Mouse (Mus musculus): Measurements from ENCODE around the gene Arhgef1.
A peak's percentile ranks its signal among the peaks of the same experiment; 100 is the strongest.

DNA sequence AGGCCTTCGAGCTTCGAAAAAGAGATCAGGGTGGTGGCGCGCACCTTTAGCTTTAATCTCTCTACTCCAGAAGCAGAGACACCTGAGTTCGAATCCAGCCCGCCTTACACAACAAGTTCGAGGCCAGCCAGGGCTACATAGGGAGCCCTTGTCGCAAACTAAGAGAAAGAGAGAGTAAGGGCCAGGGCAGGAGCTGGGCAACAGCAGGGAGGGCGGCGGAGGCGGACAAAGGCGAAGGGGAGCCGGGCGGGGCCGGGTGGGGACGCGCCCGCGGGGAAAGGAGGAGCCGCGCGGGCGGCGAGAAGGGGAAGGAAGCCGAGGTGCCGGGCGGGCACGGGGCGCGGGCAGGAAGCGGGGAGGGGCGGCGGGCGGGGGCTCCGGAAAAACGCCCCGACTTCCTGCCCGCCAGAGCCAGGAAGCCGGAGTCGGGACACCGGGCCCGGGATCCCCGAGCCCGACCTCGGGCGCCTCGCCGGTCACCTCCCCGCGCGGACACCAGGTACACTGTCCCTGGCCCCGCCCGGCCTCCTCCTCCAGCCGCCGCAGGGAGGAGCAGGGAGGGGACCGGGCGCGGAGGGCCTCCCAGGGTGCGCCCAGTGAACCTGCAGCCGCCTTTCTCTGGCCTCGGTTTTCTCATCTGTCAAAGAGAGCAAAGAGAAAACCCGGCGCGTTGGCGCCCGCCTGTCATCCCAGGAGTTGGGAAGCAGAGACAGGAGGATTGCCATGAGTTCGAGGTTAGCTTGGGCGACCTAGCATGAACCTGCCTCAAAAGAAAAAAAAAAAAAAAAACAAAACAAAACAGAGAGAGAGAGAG lies at the start of gene Arhgef1:
- no peak for TF ChIP-seq EP300 (optimal IDR thresholded peaks at IDR 0.05)
- peak; percentile 1; the same call in 1 of the 2 replicates for TF ChIP-seq CTCF (IDR thresholded peaks at IDR 0.05; ENCODE audit: low read depth)

Measured in stomach, postnatal 0 days (tissue).